Mouse (Mus musculus): Measurements from ENCODE around the gene Dmrt2. TPM values are rescaled to one million over a fixed set of nuclear protein-coding genes. Genes with fewer than 3 reads are reported as not detected.
A peak's percentile ranks its signal among the peaks of the same experiment; 100 is the strongest.

Gene Dmrt2
- polyA plus RNA-seq, 1 experiment from 2014 or later: 0.79 TPM

DNA sequence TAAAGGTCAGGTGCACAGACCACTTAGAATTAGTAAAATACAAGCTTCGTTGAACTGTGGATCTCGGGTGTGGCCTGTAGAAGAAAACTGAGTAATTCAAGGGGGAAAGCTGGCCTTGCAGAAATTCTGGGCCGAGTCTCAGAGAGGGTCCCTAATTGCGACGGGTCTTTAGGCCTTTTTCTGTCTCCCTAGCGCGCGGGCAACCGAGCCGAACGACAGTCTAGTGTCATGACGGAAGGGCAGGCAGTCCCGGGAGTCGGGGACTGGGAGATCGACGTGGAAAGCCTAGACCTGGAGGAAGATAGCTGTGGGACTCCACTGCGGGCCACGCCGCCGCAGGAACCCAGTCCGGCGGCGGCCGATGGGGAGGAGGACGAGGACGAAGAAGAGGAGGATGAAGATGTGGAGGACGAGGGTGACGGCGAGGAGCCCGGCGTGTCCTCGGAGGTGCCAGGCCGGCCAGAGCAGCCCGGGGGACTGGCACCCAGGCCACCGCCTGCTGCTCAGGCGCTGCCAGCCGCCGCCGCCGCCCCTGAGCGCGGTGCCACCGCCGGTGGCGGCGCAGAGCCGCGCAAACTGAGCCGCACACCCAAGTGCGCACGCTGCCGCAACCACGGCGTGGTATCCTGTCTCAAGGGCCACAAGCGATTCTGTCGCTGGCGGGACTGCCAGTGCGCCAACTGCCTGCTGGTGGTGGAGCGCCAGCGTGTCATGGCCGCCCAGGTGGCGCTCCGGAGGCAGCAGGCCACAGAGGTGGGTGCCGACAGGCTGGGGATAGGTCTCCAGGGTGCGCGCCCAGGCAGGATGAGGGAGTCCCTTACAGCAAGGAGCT lies 1.2 kb downstream of the Dmrt2 start:
- H3K27ac ChIP-seq (ENCODE audit: low read depth, low read length): no peak overlapping the region
- H3K27me3 ChIP-seq (ENCODE audit: control insufficient read depth, insufficient read depth, low read length): peaks cover 94% of the 10 kb centered on the region
- H3K4me1 ChIP-seq (ENCODE audit: control insufficient read depth, insufficient read depth, low read length): peaks cover 10% of the 10 kb centered on the region
- ATAC-seq (replicated peaks; ENCODE audit: insufficient number of reproducible peaks, low FRiP score, low TSS enrichment): no peak
- peak overlapping the region; percentile 91 for H3K4me2 ChIP-seq
- H3K36me3 ChIP-seq (ENCODE audit: control insufficient read depth, insufficient read depth, low read length): no peaks in the 10 kb centered on the region
- under 1% methylated on average over 65 of the region's 66 CpGs for WGBS (ENCODE audit: insufficient replicate concordance)
- no peaks in the 10 kb centered on the region for H3K9me3 ChIP-seq (replicated peaks; ENCODE audit: control insufficient read depth, low read length)
- H3K4me3 ChIP-seq (ENCODE audit: low read depth, low read length): peak overlapping the region; percentile 56
- peak overlapping the region; percentile 22; the same call in 1 of the 2 replicates for H3K9ac ChIP-seq (ENCODE audit: low read depth, low read length)

DNA sequence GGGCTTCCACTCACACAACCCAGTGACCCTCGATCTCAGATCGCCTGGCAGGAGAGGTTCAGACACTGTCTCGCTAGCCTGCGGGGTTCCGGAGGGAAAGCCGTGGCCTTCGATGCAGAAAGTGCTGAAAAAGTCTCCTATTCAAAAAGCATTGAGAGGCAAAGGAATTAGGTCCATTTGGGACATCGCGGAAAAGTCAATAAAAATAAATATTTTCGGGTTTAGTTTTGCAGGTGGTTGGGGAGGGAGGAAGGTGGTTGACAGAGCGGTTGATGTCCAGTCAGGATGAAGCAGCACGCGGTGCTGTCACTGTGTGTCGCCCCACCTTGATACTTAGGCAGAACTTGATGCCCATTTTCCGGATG lies 1.8 kb downstream of the Dmrt2 start:
- Histone ChIP-seq H3K9ac (ENCODE audit: low read depth, low read length) (peak overlapping the region; percentile 22; the same call in 1 of the 2 replicates), H3K27ac (ENCODE audit: low read depth, low read length) (no peak overlapping the region), H3K4me1 (ENCODE audit: control insufficient read depth, insufficient read depth, low read length) (peaks cover 10% of the 10 kb centered on the region), H3K4me2 (peak overlapping the region; percentile 91), H3K9me3 (replicated peaks; ENCODE audit: control insufficient read depth, low read length) (no peaks in the 10 kb centered on the region), H3K4me3 (ENCODE audit: low read depth, low read length) (peak overlapping the region; percentile 56), H3K36me3 (ENCODE audit: control insufficient read depth, insufficient read depth, low read length) (no peaks in the 10 kb centered on the region), H3K27me3 (ENCODE audit: control insufficient read depth, insufficient read depth, low read length) (peaks cover 88% of the 10 kb centered on the region)
- WGBS (ENCODE audit: insufficient replicate concordance): 0% methylated on average over 15 of the region's 15 CpGs
- no peak for ATAC-seq (replicated peaks; ENCODE audit: insufficient number of reproducible peaks, low FRiP score, low TSS enrichment)

DNA sequence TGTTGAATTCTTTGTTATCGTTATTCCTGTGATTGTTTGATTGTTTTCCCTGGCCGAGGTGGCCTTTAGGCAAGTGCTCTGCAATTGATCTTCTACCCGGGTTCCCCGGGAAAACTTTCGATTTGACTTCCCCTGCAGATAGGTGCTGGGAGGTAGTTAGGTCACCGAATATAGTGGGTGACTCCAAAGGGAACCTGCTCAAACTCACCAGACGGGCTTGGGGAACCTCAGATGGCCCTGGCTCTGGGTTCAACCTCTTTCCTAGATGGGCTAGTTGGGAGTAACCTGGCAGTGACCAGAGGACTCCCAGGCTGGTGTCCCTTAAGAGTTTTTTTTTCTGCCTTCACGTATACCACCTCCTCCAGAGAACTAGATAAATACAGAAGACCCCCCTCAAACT lies 2.5 kb downstream of the Dmrt2 start:
- Histone ChIP-seq H3K4me1 (ENCODE audit: control insufficient read depth, insufficient read depth, low read length) (peaks cover 10% of the 10 kb centered on the region), H3K9me3 (replicated peaks; ENCODE audit: control insufficient read depth, low read length) (no peaks in the 10 kb centered on the region), H3K27me3 (ENCODE audit: control insufficient read depth, insufficient read depth, low read length) (peaks cover 85% of the 10 kb centered on the region), H3K36me3 (ENCODE audit: control insufficient read depth, insufficient read depth, low read length) (no peaks in the 10 kb centered on the region), H3K27ac (ENCODE audit: low read depth, low read length) (no peak overlapping the region), H3K9ac (ENCODE audit: low read depth, low read length) (no peak overlapping the region), H3K4me3 (ENCODE audit: low read depth, low read length) (no peak overlapping the region; the same call in 1 of the 2 replicates), H3K4me2 (no peak overlapping the region)
- no peak for ATAC-seq (replicated peaks; ENCODE audit: insufficient number of reproducible peaks, low FRiP score, low TSS enrichment)
- WGBS (ENCODE audit: insufficient replicate concordance): 2% methylated on average over 8 of the region's 8 CpGs

DNA sequence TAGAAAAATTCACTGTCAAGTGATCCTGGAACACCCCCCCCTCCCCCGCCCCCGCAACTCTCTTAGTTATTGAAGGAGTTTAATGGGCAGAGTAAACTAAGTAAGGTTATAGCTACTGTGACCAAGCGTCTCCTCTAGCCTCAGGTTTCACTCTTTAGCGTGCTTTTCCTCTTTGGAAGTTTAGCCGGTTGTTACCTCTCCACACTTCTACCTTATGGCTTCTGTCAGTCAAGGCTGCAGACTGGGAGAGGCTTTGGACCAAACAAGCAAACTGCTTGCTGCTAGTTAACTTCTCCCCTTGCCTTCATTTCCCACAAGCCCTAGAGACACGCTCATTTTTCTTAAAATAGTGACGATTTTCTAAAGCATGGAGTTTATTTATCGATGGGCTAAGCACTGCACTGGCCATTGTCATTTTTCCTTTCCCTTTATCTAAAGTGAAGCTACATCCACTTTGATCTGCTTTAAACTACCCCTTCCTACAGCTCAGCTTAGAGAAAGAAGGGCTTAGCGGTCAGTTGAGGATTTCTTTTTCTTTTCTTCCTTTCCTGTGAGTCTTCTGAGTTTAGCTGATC lies 3.7 kb downstream of the Dmrt2 start:
- H3K9ac ChIP-seq (ENCODE audit: low read depth, low read length): no peak overlapping the region
- H3K4me1 ChIP-seq (ENCODE audit: control insufficient read depth, insufficient read depth, low read length): peaks cover 10% of the 10 kb centered on the region
- WGBS (ENCODE audit: insufficient replicate concordance): 19% methylated on average over 9 of the region's 9 CpGs
- H3K27ac ChIP-seq (ENCODE audit: low read depth, low read length): no peak overlapping the region
- no peaks in the 10 kb centered on the region for H3K9me3 ChIP-seq (replicated peaks; ENCODE audit: control insufficient read depth, low read length)
- no peak for ATAC-seq (replicated peaks; ENCODE audit: insufficient number of reproducible peaks, low FRiP score, low TSS enrichment)
- no peaks in the 10 kb centered on the region for H3K36me3 ChIP-seq (ENCODE audit: control insufficient read depth, insufficient read depth, low read length)
- no peak overlapping the region for H3K4me3 ChIP-seq (ENCODE audit: low read depth, low read length)
- H3K27me3 ChIP-seq (ENCODE audit: control insufficient read depth, insufficient read depth, low read length): peaks cover 79% of the 10 kb centered on the region
- no peak overlapping the region for H3K4me2 ChIP-seq

DNA sequence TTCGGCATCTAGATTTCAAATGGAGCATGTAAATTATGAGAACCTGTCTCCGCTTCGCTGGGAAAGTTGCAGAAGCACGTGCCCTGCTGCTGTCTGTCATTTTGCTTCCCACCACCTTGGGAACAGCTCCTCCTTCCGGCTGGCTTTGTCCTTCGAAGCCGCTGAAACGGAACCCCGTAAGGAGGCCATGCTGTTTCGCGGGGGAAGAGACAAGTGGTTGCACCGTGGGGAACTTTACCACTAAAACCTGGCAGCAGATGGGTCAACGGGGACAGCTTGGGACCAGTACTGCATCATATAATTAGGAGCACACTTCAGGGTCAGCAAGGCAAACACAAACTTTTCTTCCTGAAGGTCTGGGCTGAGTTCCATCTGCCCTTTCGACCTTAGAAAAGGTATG lies 26.6 kb downstream of the Dmrt2 start:
- Histone ChIP-seq H3K4me1 (ENCODE audit: control insufficient read depth, insufficient read depth, low read length) (no peaks in the 10 kb centered on the region), H3K4me2 (no peak overlapping the region), H3K36me3 (ENCODE audit: control insufficient read depth, insufficient read depth, low read length) (no peaks in the 10 kb centered on the region), H3K27ac (ENCODE audit: low read depth, low read length) (no peak overlapping the region), H3K9me3 (replicated peaks; ENCODE audit: control insufficient read depth, low read length) (no peaks in the 10 kb centered on the region), H3K27me3 (ENCODE audit: control insufficient read depth, insufficient read depth, low read length) (no peaks in the 10 kb centered on the region), H3K9ac (ENCODE audit: low read depth, low read length) (no peak overlapping the region), H3K4me3 (ENCODE audit: low read depth, low read length) (no peak overlapping the region)
- no peak for ATAC-seq (replicated peaks; ENCODE audit: insufficient number of reproducible peaks, low FRiP score, low TSS enrichment)
- WGBS (ENCODE audit: insufficient replicate concordance): 73% methylated on average over 14 of the region's 14 CpGs

DNA sequence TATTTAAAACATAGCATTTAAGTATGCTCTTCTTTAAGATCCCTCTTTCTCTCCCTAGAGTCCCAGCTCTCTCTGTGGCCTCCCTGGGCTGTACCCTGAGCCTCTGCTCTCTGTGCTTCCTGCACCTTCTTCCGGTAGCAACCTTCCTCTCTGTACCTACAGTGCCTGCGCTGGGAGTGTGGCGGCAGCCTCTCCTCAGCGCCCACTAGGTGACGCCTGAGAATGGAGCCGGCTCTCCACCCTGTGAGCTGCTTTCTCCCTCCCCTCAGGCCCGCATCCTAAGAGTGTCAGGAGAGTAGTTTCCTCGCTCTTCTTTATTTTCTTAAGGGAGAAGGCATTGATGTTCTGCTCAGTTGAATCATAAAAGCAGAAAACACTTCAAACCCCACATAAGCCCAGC lies 41.2 kb downstream of the Dmrt2 start:
- no peaks in the 10 kb centered on the region for H3K36me3 ChIP-seq (ENCODE audit: control insufficient read depth, insufficient read depth, low read length)
- H3K27ac ChIP-seq (ENCODE audit: low read depth, low read length): no peak overlapping the region
- no peak overlapping the region for H3K4me3 ChIP-seq (ENCODE audit: low read depth, low read length)
- whole genome bisulfite sequencing (ENCODE audit: insufficient replicate concordance): 5% methylated on average over 8 of the region's 8 CpGs
- no peaks in the 10 kb centered on the region for H3K9me3 ChIP-seq (replicated peaks; ENCODE audit: control insufficient read depth, low read length)
- no peaks in the 10 kb centered on the region for H3K27me3 ChIP-seq (ENCODE audit: control insufficient read depth, insufficient read depth, low read length)
- H3K9ac ChIP-seq (ENCODE audit: low read depth, low read length): no peak overlapping the region
- ATAC-seq (replicated peaks; ENCODE audit: insufficient number of reproducible peaks, low FRiP score, low TSS enrichment): no peak
- no peak overlapping the region for H3K4me2 ChIP-seq
- H3K4me1 ChIP-seq (ENCODE audit: control insufficient read depth, insufficient read depth, low read length): no peaks in the 10 kb centered on the region

DNA sequence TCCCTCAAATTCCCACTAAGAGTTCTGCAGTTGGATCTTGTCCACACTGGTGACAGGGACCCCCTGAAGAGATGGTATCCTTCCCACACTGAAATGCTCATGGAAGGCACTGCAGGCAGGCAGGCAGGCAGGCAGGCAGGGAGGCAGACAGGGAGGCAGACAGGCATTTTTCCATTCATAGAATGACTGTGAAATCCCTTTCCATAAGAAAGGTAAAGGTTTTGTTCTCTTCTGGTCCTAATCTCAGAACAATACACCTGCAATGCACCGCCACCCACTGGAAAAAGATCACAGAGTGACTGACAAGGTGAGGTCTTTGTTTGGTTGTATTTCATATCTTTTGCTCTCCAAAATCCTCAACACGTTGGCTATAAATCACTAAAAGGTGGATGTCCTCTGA lies 42.7 kb downstream of the Dmrt2 start:
- no peak overlapping the region for H3K9ac ChIP-seq (ENCODE audit: low read depth, low read length)
- no peak for ATAC-seq (replicated peaks; ENCODE audit: insufficient number of reproducible peaks, low FRiP score, low TSS enrichment)
- H3K27me3 ChIP-seq (ENCODE audit: control insufficient read depth, insufficient read depth, low read length): no peaks in the 10 kb centered on the region
- H3K4me3 ChIP-seq (ENCODE audit: low read depth, low read length): no peak overlapping the region
- H3K4me1 ChIP-seq (ENCODE audit: control insufficient read depth, insufficient read depth, low read length): no peaks in the 10 kb centered on the region
- 73% methylated on average over 2 of the region's 2 CpGs for WGBS (ENCODE audit: insufficient replicate concordance)
- no peaks in the 10 kb centered on the region for H3K9me3 ChIP-seq (replicated peaks; ENCODE audit: control insufficient read depth, low read length)
- no peak overlapping the region for H3K27ac ChIP-seq (ENCODE audit: low read depth, low read length)
- no peak overlapping the region for H3K4me2 ChIP-seq
- H3K36me3 ChIP-seq (ENCODE audit: control insufficient read depth, insufficient read depth, low read length): no peaks in the 10 kb centered on the region

DNA sequence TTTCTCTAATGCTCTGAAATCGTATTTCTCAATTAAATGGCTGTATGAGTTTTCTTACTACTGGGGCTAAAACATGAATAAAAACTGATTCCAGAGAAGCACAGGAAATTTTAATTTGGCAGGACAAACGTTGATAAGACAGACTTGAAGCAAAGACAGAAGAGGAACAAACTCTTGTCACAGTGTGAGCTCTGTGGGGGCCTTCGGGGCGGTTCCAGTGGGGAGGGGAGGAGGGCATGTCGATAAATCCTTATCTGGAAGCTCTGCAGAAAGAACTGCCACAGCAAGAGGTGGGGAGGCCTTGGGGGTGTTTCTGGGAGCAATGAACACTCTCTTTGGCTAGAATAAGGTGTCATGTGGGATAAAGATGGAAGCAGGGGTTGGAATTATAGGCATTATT lies 50.4 kb downstream of the Dmrt2 start:
- no peak for ATAC-seq (replicated peaks; ENCODE audit: insufficient number of reproducible peaks, low FRiP score, low TSS enrichment)

More for the DNA sequence above, 50.4 kb downstream of the Dmrt2 start:
- Histone ChIP-seq H3K9me3 (replicated peaks; ENCODE audit: control insufficient read depth, low read length) (no peaks in the 10 kb centered on the region), H3K27me3 (ENCODE audit: control insufficient read depth, insufficient read depth, low read length) (no peaks in the 10 kb centered on the region), H3K4me3 (ENCODE audit: low read depth, low read length) (no peak overlapping the region), H3K9ac (ENCODE audit: low read depth, low read length) (no peak overlapping the region), H3K4me2 (no peak overlapping the region), H3K4me1 (ENCODE audit: control insufficient read depth, insufficient read depth, low read length) (no peaks in the 10 kb centered on the region), H3K36me3 (ENCODE audit: control insufficient read depth, insufficient read depth, low read length) (no peaks in the 10 kb centered on the region), H3K27ac (ENCODE audit: low read depth, low read length) (no peak overlapping the region)
- WGBS (ENCODE audit: insufficient replicate concordance): 22% methylated on average over 5 of the region's 5 CpGs
